Mouse (Mus musculus): ENCODE measurements around the gene Bahcc1.

GRCm38 (mm10) chr11:120315832-120316689 lies 83.3 kb downstream of the Bahcc1 start:
- no peak for TF ChIP-seq CTCF (IDR thresholded peaks at IDR 0.05; ENCODE audit: insufficient read depth, low read length)
- peak; percentile 78; the same call in 1 of the 2 replicates for TF ChIP-seq POLR2A (IDR thresholded peaks at IDR 0.05; ENCODE audit: borderline replicate concordance, extremely low read depth, low read depth, low read length)
